Mouse (Mus musculus): ENCODE data around the gene Vti1a. TPM values are rescaled to one million over a fixed set of nuclear protein-coding genes. Genes with fewer than 3 reads are reported as not detected.

The Vti1a gene
- polyA plus RNA-seq, 1 experiment: 17.6 TPM

DNA sequence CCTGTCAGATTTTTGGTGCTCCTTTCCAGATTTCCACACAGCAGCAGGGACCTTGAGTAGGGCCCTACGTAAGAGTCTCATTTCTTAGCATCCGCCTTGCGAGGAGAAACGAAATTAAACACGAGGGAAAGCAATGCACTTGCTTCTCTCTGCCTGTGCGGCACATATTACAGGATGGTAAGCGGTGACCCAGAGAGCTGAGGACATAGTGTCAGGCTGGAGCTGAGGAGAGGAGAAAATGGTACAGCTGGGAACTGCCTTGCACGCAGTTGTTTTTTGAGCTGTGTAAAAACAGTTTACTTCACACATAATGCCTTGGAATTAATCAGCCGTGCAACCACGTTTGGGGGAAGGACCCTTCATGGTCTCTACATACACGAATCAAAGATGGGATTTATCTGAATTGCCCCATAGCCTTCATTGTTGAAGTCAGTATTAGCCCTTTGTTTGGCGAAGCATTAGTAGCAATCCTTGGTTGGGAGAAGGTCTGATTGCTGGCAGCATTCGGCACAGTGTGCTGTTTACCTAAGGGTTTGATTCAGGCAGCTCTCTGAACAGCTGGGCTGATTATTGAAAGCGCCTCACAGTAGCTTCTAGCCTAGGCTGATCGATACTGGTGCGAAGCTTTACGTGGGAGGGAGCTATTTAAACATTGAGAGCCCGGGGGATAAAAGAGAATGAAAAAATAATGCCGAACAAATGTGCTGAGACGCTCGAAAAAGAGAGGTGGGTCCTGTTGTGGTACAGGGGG, 153.4 kb downstream of the Vti1a start:
- H3K9ac ChIP-seq (ENCODE audit: low read depth, poor library complexity, severe bottlenecking): no peak overlapping the region
- TF ChIP-seq EP300 (IDR thresholded peaks at IDR 0.05; ENCODE audit: insufficient read depth, low read depth, low read length) (no peak), CTCF (IDR thresholded peaks at IDR 0.05; ENCODE audit: low read depth, low read length) (no peak), POLR2A (IDR thresholded peaks at IDR 0.05; ENCODE audit: insufficient read depth, low read length) (no peak)
- no peaks in the 10 kb centered on the region for H3K9me3 ChIP-seq (replicated peaks; ENCODE audit: control insufficient read depth, insufficient read depth, low read length, poor library complexity, severe bottlenecking)
- H3K4me1 ChIP-seq (ENCODE audit: control insufficient read depth, insufficient read depth, low read length): no peaks in the 10 kb centered on the region
- H3K36me3 ChIP-seq (ENCODE audit: control insufficient read depth, insufficient read depth, low read length, poor library complexity, severe bottlenecking): no peaks in the 10 kb centered on the region
- no peak overlapping the region for H3K4me3 ChIP-seq (ENCODE audit: low read depth, low read length)
- H3K27me3 ChIP-seq (ENCODE audit: control insufficient read depth, insufficient read depth, low read length, poor library complexity, severe bottlenecking): no peaks in the 10 kb centered on the region
- no peak overlapping the region for H3K27ac ChIP-seq (ENCODE audit: insufficient read depth, low read length)

DNA sequence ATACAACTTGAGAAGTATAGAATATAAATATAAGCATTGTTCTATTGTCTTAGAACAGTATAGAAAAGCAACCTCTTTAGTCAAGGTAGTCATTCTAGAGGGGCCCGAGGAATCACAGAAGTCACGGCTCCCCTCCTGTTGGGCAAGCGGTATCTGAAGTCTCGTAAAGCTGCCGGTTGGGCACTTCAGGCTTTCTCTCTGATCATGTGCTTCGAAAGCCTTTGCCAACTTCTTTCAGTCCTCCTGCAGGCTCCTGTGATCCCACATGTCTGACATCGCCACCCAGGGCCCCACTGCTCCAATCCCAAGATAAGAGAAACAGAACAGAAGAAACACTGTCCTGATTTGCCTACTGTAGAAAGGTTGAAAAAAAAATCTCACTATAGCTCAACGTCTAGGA, 156.5 kb downstream of the Vti1a start:
- Histone ChIP-seq H3K27me3 (ENCODE audit: control insufficient read depth, insufficient read depth, low read length, poor library complexity, severe bottlenecking) (no peaks in the 10 kb centered on the region), H3K9ac (ENCODE audit: low read depth, poor library complexity, severe bottlenecking) (no peak overlapping the region), H3K36me3 (ENCODE audit: control insufficient read depth, insufficient read depth, low read length, poor library complexity, severe bottlenecking) (no peaks in the 10 kb centered on the region), H3K9me3 (replicated peaks; ENCODE audit: control insufficient read depth, insufficient read depth, low read length, poor library complexity, severe bottlenecking) (no peaks in the 10 kb centered on the region), H3K4me1 (ENCODE audit: control insufficient read depth, insufficient read depth, low read length) (no peaks in the 10 kb centered on the region), H3K27ac (ENCODE audit: insufficient read depth, low read length) (no peak overlapping the region), H3K4me3 (ENCODE audit: low read depth, low read length) (no peak overlapping the region)
- TF ChIP-seq CTCF (IDR thresholded peaks at IDR 0.05; ENCODE audit: low read depth, low read length): no peak

DNA sequence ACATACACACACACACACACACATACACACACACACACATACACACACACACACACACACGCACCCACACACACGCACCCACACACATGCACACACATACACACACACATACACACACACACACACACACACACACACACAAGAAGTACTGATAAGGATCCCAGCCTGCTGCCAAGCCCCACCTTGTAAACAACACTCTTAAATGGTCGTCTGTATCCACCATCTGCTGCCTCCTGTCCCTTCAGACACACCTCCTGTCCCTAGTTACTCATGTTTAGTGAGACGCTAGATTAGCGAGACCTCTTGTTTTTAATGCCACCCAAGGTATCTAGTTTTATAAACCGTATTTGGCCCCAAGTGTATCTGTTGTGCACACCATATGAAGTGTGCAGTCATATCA, 158.1 kb downstream of the Vti1a start:
- Histone ChIP-seq H3K9me3 (replicated peaks; ENCODE audit: control insufficient read depth, insufficient read depth, low read length, poor library complexity, severe bottlenecking) (no peaks in the 10 kb centered on the region), H3K27me3 (ENCODE audit: control insufficient read depth, insufficient read depth, low read length, poor library complexity, severe bottlenecking) (no peaks in the 10 kb centered on the region), H3K4me1 (ENCODE audit: control insufficient read depth, insufficient read depth, low read length) (no peaks in the 10 kb centered on the region), H3K9ac (ENCODE audit: low read depth, poor library complexity, severe bottlenecking) (no peak overlapping the region), H3K36me3 (ENCODE audit: control insufficient read depth, insufficient read depth, low read length, poor library complexity, severe bottlenecking) (no peaks in the 10 kb centered on the region), H3K4me3 (ENCODE audit: low read depth, low read length) (no peak overlapping the region), H3K27ac (ENCODE audit: insufficient read depth, low read length) (no peak overlapping the region)
- TF ChIP-seq CTCF (IDR thresholded peaks at IDR 0.05; ENCODE audit: low read depth, low read length) (no peak), EP300 (IDR thresholded peaks at IDR 0.05; ENCODE audit: insufficient read depth, low read depth, low read length) (no peak), POLR2A (IDR thresholded peaks at IDR 0.05; ENCODE audit: insufficient read depth, low read length) (no peak)

GRCm38 (mm10) chr19:55480526-55480925, 164.4 kb downstream of the Vti1a start:
- Histone ChIP-seq H3K27me3 (ENCODE audit: control insufficient read depth, insufficient read depth, low read length, poor library complexity, severe bottlenecking) (no peaks in the 10 kb centered on the region), H3K36me3 (ENCODE audit: control insufficient read depth, insufficient read depth, low read length, poor library complexity, severe bottlenecking) (no peaks in the 10 kb centered on the region), H3K9me3 (replicated peaks; ENCODE audit: control insufficient read depth, insufficient read depth, low read length, poor library complexity, severe bottlenecking) (no peaks in the 10 kb centered on the region), H3K27ac (ENCODE audit: insufficient read depth, low read length) (no peak overlapping the region), H3K4me1 (ENCODE audit: control insufficient read depth, insufficient read depth, low read length) (no peaks in the 10 kb centered on the region), H3K9ac (ENCODE audit: low read depth, poor library complexity, severe bottlenecking) (no peak overlapping the region), H3K4me3 (ENCODE audit: low read depth, low read length) (no peak overlapping the region)
- TF ChIP-seq POLR2A (IDR thresholded peaks at IDR 0.05; ENCODE audit: insufficient read depth, low read length): no peak
- TF ChIP-seq CTCF (IDR thresholded peaks at IDR 0.05; ENCODE audit: low read depth, low read length): no peak
- no peak for TF ChIP-seq EP300 (IDR thresholded peaks at IDR 0.05; ENCODE audit: insufficient read depth, low read depth, low read length)

DNA sequence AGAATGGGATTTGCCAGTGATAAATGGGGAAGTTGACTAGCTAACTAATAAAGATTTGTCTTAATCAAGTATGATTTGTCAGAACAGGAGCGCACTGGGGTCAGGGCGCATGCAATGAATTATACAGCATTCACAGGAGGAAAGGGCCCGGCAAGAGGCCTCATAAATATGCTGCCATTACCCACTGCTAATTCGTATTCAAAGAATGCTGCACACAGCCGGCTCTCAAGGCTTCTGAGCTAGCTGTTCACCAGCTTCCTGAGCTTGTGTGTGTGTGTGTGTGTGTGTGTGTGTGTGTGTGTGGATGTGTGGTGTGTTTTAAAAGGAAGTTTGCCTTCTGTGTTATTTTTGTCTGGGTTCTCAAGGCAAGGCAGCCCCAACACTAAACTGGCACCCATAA, 165.2 kb downstream of the Vti1a start:
- TF ChIP-seq CTCF (IDR thresholded peaks at IDR 0.05; ENCODE audit: low read depth, low read length) (no peak), EP300 (IDR thresholded peaks at IDR 0.05; ENCODE audit: insufficient read depth, low read depth, low read length) (no peak), POLR2A (IDR thresholded peaks at IDR 0.05; ENCODE audit: insufficient read depth, low read length) (no peak)
- H3K4me3 ChIP-seq (ENCODE audit: low read depth, low read length): no peak overlapping the region
- H3K27me3 ChIP-seq (ENCODE audit: control insufficient read depth, insufficient read depth, low read length, poor library complexity, severe bottlenecking): no peaks in the 10 kb centered on the region
- no peak overlapping the region for H3K9ac ChIP-seq (ENCODE audit: low read depth, poor library complexity, severe bottlenecking)
- no peaks in the 10 kb centered on the region for H3K36me3 ChIP-seq (ENCODE audit: control insufficient read depth, insufficient read depth, low read length, poor library complexity, severe bottlenecking)
- H3K4me1 ChIP-seq (ENCODE audit: control insufficient read depth, insufficient read depth, low read length): no peaks in the 10 kb centered on the region
- H3K27ac ChIP-seq (ENCODE audit: insufficient read depth, low read length): no peak overlapping the region
- no peaks in the 10 kb centered on the region for H3K9me3 ChIP-seq (replicated peaks; ENCODE audit: control insufficient read depth, insufficient read depth, low read length, poor library complexity, severe bottlenecking)

DNA sequence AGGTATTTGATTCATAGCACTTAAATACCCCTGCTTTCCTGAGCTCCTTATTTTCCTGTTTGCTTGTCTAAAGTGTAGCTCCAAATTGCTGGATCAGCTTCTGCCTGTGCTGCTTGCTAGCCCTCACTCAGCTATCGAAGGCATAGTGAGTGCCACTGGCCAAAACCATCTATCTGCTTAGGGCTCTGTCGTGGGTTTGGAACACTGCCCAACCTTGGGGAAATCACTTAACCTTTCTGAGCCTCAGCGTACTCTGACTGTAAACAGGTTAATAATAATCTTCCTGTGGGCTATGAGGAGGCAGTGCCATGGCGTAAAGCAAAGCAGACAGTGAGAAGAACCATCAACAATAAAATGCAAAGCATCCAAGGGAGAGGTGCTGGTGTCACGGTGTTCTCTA, 167.4 kb downstream of the Vti1a start:
- TF ChIP-seq EP300 (IDR thresholded peaks at IDR 0.05; ENCODE audit: insufficient read depth, low read depth, low read length): no peak
- Histone ChIP-seq H3K27ac (ENCODE audit: insufficient read depth, low read length) (no peak overlapping the region), H3K9ac (ENCODE audit: low read depth, poor library complexity, severe bottlenecking) (no peak overlapping the region)

More for the DNA sequence above, 167.4 kb downstream of the Vti1a start:
- Histone ChIP-seq H3K4me1 (ENCODE audit: control insufficient read depth, insufficient read depth, low read length) (no peaks in the 10 kb centered on the region), H3K9me3 (replicated peaks; ENCODE audit: control insufficient read depth, insufficient read depth, low read length, poor library complexity, severe bottlenecking) (no peaks in the 10 kb centered on the region), H3K27me3 (ENCODE audit: control insufficient read depth, insufficient read depth, low read length, poor library complexity, severe bottlenecking) (no peaks in the 10 kb centered on the region), H3K4me3 (ENCODE audit: low read depth, low read length) (no peak overlapping the region), H3K36me3 (ENCODE audit: control insufficient read depth, insufficient read depth, low read length, poor library complexity, severe bottlenecking) (no peaks in the 10 kb centered on the region)
